Mouse (Mus musculus) midbrain, embryonic 15.5 days (tissue): ENCODE results near the gene Mbd6. TPM values are rescaled to one million over a fixed set of nuclear protein-coding genes. Genes with fewer than 3 reads are reported as not detected.
"Not testable (repeated sequence)": the region's sequence is repeated elsewhere in the genome, so short reads cannot be mapped to it uniquely, and the experiment has no call there.

Experiments
- ATAC-seq: fragments of 200-750 bp; cut with Nextera tagmentation; replicated peaks from 2 replicates; pipeline ENCODE4 v1.8.0; 2017; ENCODE audit warnings: moderate TSS enrichment
- H3K27ac ChIP-seq: fragments of 300-500 bp; sonication (generic); 2 replicates; pipeline ENCODE4 v1.5.1; 2015; ENCODE audit warnings: mild to moderate bottlenecking, inconsistent platforms
- H3K27me3 ChIP-seq: fragments of 300-500 bp; sonication (generic); replicated peaks from 2 replicates; pipeline ENCODE4 v1.6.1; 2015; ENCODE audit warnings: inconsistent platforms
- H3K36me3 ChIP-seq: fragments of 300-500 bp; sonication (generic); replicated peaks from 2 replicates; pipeline ENCODE4 v1.6.1; 2015; ENCODE audit warnings: inconsistent platforms
- H3K4me1 ChIP-seq: fragments of 300-500 bp; sonication (generic); 2 replicates; pipeline ENCODE4 v1.6.1; 2015; ENCODE audit warnings: inconsistent platforms
- H3K4me2 ChIP-seq: fragments of 300-500 bp; sonication (generic); 2 replicates; pipeline ENCODE4 v1.6.1; 2015; ENCODE audit warnings: inconsistent platforms, mild to moderate bottlenecking, moderate library complexity
- H3K4me3 ChIP-seq: fragments of 300-500 bp; sonication (generic); 2 replicates; pipeline ENCODE4 v1.5.1; 2015; ENCODE audit warnings: mild to moderate bottlenecking, inconsistent platforms
- H3K9ac ChIP-seq: fragments of 300-500 bp; sonication (generic); 2 replicates; pipeline ENCODE4 v1.6.1; 2015; ENCODE audit warnings: mild to moderate bottlenecking, inconsistent platforms
- H3K9me3 ChIP-seq: fragments of 300-500 bp; sonication (generic); 2 replicates; pipeline ENCODE4 v1.6.1; 2016; ENCODE audit warnings: inconsistent platforms
- WGBS: fragments of 180-500 bp; shearing (Covaris S2); methylation state at CpG from one replicate; pipeline ENCODE4 v1.1.7; 2015; ENCODE audit warnings: mixed read lengths; 5-methylcytosine and 5-hydroxymethylcytosine counted together
- polyA plus RNA-seq: library from polyadenylated mRNA; unstranded; fragments of >200 nt; fragmentation: Nextera tagmentation; extraction: Ambion mirVana; gene quantifications from 2 replicates; pipeline ENCODE4 v1.2.1, GENCODE M21; 2015

Gene Mbd6
- polyA plus RNA-seq, 1 experiment from 2014 or later, result 18.8 TPM

DNA sequence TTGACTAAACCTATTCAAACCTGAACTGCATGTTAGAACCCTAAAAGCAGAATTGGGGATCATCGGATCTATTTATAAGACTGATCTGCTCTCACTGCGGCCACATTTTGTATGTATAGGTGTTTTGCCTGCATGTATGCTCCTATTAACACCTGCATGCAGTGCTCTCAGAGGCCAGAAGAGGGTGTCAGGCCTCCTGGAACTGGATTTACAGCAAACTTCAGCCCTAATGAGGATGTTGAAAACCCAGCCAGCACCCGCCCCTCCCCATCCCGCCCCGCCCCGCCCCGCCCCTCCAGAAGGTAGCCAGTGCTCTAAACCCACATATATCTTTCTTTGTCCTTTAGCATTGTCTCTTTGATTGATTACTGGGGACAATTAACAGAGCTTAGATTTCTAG is 35.7 kb upstream of the Mbd6 start:
- Histone ChIP-seq H3K27ac (no peak overlapping the region), H3K9me3 (no peaks in the 10 kb centered on the region), H3K4me1 (peaks cover 11% of the 10 kb centered on the region), H3K36me3 (no peaks in the 10 kb centered on the region), H3K4me2 (no peak overlapping the region), H3K4me3 (no peak overlapping the region), H3K9ac (no peak overlapping the region), H3K27me3 (peaks cover 69% of the 10 kb centered on the region)
- no peak for ATAC-seq
- 12% methylated on average over 7 of the region's 7 CpGs for WGBS

GRCm38 (mm10) chr10:127323131-127323855 is 34.5 kb upstream of the Mbd6 start:
- peaks cover 57% of the 10 kb centered on the region for H3K27me3 ChIP-seq
- H3K4me3 ChIP-seq, result no peak overlapping the region
- peaks cover 11% of the 10 kb centered on the region for H3K4me1 ChIP-seq
- no peak overlapping the region for H3K4me2 ChIP-seq
- ATAC-seq, result no peak
- no peak overlapping the region for H3K27ac ChIP-seq
- H3K9me3 ChIP-seq, result no peaks in the 10 kb centered on the region
- H3K36me3 ChIP-seq, result no peaks in the 10 kb centered on the region
- no peak overlapping the region for H3K9ac ChIP-seq
- 72% methylated on average over 17 of the region's 17 CpGs for WGBS

DNA sequence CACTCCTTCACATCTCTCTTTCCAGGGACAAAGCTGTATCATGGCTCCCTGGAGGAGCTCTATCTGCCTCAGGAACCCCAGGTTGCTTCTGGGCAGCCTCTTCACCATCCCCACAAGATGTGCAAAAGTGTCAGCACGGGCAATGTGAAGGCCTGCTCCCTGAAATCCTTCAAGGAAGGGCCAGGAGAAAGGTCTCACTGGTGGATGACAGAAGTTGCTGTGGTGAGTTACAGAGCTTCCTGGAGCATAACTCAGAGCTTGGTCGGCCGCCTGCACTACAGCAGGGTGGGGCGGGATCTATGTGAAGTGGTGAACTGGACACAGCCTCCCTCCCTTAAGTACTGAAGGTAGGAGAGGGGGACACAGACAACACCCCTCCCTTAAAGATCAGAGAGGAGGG is 33.9 kb upstream of the Mbd6 start:
- H3K27me3 ChIP-seq, result peaks cover 52% of the 10 kb centered on the region
- no peak overlapping the region for H3K4me3 ChIP-seq
- no peak overlapping the region for H3K27ac ChIP-seq
- no peaks in the 10 kb centered on the region for H3K9me3 ChIP-seq
- no peak overlapping the region for H3K9ac ChIP-seq
- H3K36me3 ChIP-seq, result no peaks in the 10 kb centered on the region
- H3K4me2 ChIP-seq, result no peak overlapping the region
- peaks cover 11% of the 10 kb centered on the region for H3K4me1 ChIP-seq
- WGBS, result 79% methylated on average over 4 of the region's 4 CpGs
- no peak for ATAC-seq

DNA sequence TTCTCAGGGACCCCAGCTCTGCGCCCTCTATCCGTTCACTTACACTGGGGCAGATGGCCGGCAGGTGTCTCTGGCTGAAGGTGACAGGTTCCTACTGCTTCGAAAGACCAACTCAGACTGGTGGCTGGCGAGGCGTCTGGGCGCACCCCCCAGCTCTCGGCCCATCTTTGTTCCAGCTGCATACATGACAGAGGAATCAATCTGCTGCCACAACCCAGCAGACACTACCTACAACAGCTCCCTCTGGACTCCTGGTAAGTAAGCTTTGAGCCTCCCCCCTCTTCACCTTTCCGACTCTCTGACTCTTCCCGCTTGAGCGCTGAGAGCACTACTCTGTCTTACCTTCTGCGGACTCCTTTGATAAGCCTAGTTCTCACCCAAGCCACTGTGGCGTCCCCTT is 33.4 kb upstream of the Mbd6 start:
- Histone ChIP-seq H3K27me3 (peaks cover 47% of the 10 kb centered on the region), H3K4me3 (no peak overlapping the region), H3K9ac (no peak overlapping the region), H3K9me3 (no peaks in the 10 kb centered on the region), H3K4me2 (no peak overlapping the region), H3K27ac (no peak overlapping the region), H3K4me1 (peaks cover 11% of the 10 kb centered on the region), H3K36me3 (no peaks in the 10 kb centered on the region)
- ATAC-seq, result no peak
- WGBS, result 68% methylated on average over 13 of the region's 13 CpGs

GRCm38 (mm10) chr10:127321621-127322020 is 32.8 kb upstream of the Mbd6 start, which contains the start of gene Arhgap9:
TSS of gene Arhgap9 (plus strand) at chr10:127321964.
- H3K9ac ChIP-seq, result no peak within 1 kb of the TSS; the same call in 1 of the 2 replicates
- peaks cover 43% of the 10 kb centered on the region for H3K27me3 ChIP-seq
- H3K4me2 ChIP-seq, result no peak within 1 kb of the TSS
- H3K9me3 ChIP-seq, result no peaks in the 10 kb centered on the region
- ATAC-seq, result no peak
- peaks cover 7% of the 10 kb centered on the region for H3K4me1 ChIP-seq
- no peak within 1 kb of the TSS for H3K4me3 ChIP-seq
- no peak within 1 kb of the TSS for H3K27ac ChIP-seq
- H3K36me3 ChIP-seq, result no peaks in the 10 kb centered on the region
- 81% methylated on average over 3 of the region's 3 CpGs for WGBS

DNA sequence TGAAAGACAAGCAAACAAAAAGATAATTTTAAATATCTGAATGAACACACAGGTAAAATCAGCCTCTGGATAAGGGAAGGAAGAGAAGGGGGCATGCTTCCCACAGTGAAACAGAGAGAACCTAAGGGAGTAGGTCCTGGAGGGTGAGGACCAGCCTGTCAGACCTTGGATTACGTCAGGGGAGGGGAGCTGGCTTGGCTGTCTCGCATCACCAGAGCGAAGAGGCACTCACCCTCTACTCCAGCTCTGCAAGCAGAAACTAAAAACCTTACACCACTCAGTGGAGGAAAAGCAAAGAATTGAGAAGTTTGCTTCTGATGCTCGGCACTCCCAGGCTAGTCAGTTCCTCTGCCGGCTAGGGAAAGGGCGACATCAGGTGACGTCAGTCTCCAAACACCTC is 31.2 kb upstream of the Mbd6 start:
- Histone ChIP-seq H3K9ac (no peak overlapping the region), H3K27ac (no peak overlapping the region), H3K9me3 (no peaks in the 10 kb centered on the region), H3K36me3 (no peaks in the 10 kb centered on the region), H3K27me3 (peaks cover 26% of the 10 kb centered on the region), H3K4me2 (no peak overlapping the region), H3K4me3 (no peak overlapping the region), H3K4me1 (no peaks in the 10 kb centered on the region)
- no peak for ATAC-seq
- 77% methylated on average over 7 of the region's 7 CpGs for WGBS

- H3K36me3 ChIP-seq, result no peaks in the 10 kb centered on the region
- H3K9me3 ChIP-seq, result no peaks in the 10 kb centered on the region
- H3K4me1 ChIP-seq, result no peaks in the 10 kb centered on the region
- WGBS, result 51% methylated on average over 4 of the region's 4 CpGs
- H3K4me3 ChIP-seq, result no peak overlapping the region
- H3K27ac ChIP-seq, result no peak overlapping the region
- H3K27me3 ChIP-seq, result 0 out of 2 replicates have a peak, but pooled peaks cover 11% of the 10 kb centered on the region
- ATAC-seq, result no peak
- H3K9ac ChIP-seq, result no peak overlapping the region
- H3K4me2 ChIP-seq, result no peak overlapping the region
Observed at GRCm38 (mm10) chr10:127318009-127318408, 29.2 kb upstream of the Mbd6 start.

- WGBS, result 71% methylated on average over 2 of the region's 2 CpGs
Observed at GRCm38 (mm10) chr10:127317277-127317676, 28.5 kb upstream of the Mbd6 start.

DNA sequence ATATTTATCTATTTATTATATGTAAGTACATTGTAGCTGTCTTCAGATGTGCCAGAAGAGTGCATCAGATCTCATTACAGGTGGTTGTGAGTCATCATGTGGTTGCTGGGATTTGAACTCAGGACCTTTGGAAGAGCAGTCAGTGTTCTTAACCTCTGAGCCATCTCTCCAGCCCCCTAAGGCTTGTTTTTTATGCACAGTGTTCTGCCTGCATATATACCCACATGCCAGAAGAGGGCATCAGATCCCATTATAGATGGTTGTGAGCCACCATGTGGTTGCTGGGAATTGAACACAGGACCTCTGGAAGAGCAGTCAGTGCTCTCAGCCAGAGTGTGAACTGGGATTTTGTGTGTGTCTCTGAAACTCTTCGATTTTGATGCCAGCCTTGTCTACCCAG is 26.1 kb upstream of the Mbd6 start:
- H3K4me3 ChIP-seq, H3K36me3 ChIP-seq, ATAC-seq, H3K27me3 ChIP-seq, H3K9me3 ChIP-seq, H3K9ac ChIP-seq, H3K4me2 ChIP-seq, H3K27ac ChIP-seq: not testable (repeated sequence)
- peaks cover 19% of the 10 kb centered on the region for H3K4me1 ChIP-seq
- WGBS, result 76% methylated on average over 1 of the region's 1 CpGs

More at GRCm38 (mm10) chr10:127317277-127317676, 28.5 kb upstream of the Mbd6 start:
- Histone ChIP-seq H3K9ac (no peak overlapping the region), H3K4me3 (no peak overlapping the region), H3K36me3 (no peaks in the 10 kb centered on the region), H3K4me2 (no peak overlapping the region), H3K4me1 (0 out of 2 replicates have a peak, but pooled peaks cover 5% of the 10 kb centered on the region), H3K27ac (no peak overlapping the region), H3K27me3 (0 out of 2 replicates have a peak, but pooled peaks cover 6% of the 10 kb centered on the region), H3K9me3 (no peaks in the 10 kb centered on the region)
- no peak for ATAC-seq

GRCm38 (mm10) chr10:127313516-127313915 is 24.7 kb upstream of the Mbd6 start:
- 84% methylated on average over 5 of the region's 5 CpGs for WGBS
- H3K4me2 ChIP-seq, H3K4me3 ChIP-seq, H3K9ac ChIP-seq, H3K27ac ChIP-seq, ATAC-seq, H3K27me3 ChIP-seq, H3K9me3 ChIP-seq, H3K36me3 ChIP-seq: not testable (repeated sequence)
- H3K4me1 ChIP-seq, result peaks cover 20% of the 10 kb centered on the region

DNA sequence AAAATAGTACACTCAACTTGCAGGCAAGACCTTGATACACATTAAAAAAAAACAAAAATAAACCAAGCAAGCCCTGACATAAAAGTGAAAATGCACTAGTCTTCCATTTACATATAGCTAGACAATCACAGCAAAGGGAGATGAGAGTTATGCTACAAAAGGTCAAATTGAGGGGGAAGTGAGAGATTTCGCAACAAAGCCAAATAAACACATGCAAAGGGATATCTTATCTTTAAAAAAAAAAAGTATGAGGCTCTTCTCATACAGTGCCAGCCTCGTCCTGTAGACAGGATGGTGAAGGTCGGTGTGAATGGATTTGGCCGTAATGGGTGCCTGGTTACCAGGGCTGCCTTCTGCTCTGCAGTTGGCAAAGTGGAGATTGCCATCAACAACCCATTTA is 24.0 kb upstream of the Mbd6 start:
- H3K4me1 ChIP-seq, result peaks cover 20% of the 10 kb centered on the region
- 75% methylated on average over 4 of the region's 4 CpGs for WGBS
- no peaks in the 10 kb centered on the region for H3K9me3 ChIP-seq
- no peak for ATAC-seq
- no peak overlapping the region for H3K4me3 ChIP-seq
- H3K9ac ChIP-seq, result no peak overlapping the region
- no peak overlapping the region for H3K4me2 ChIP-seq
- no peaks in the 10 kb centered on the region for H3K27me3 ChIP-seq
- no peak overlapping the region for H3K27ac ChIP-seq
- peaks cover 11% of the 10 kb centered on the region; the same call in 1 of the 2 replicates for H3K36me3 ChIP-seq

DNA sequence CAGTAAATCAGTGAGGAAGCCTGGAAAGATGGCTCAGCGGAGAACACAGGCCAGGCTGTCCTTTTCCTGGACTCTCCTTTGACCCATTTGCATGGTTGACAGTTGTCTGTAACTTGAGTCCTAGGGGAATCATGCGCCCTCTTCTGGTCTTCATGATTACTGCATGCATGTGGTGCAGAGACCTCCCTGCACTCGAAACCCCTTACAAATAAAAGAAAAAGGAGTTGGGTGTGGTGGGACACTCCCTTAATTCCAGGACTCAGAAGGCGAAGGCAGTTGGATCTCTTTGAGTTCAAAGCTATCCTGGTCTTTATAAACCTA is 23.5 kb upstream of the Mbd6 start:
- H3K9ac ChIP-seq, result peak overlapping the region; percentile 87
- H3K27ac ChIP-seq, result peak overlapping the region; percentile 85
- peak overlapping the region; percentile 88 for H3K4me2 ChIP-seq
- peaks cover 20% of the 10 kb centered on the region for H3K4me1 ChIP-seq
- peaks cover 16% of the 10 kb centered on the region for H3K36me3 ChIP-seq
- no peaks in the 10 kb centered on the region for H3K27me3 ChIP-seq
- no peaks in the 10 kb centered on the region for H3K9me3 ChIP-seq
- ATAC-seq, result peak; percentile 53
- WGBS, result under 1% methylated on average over 4 of the region's 4 CpGs
- H3K4me3 ChIP-seq, result peak overlapping the region; percentile 73
